Mouse (Mus musculus): Measurements from ENCODE around the gene Fam71e1.

DNA sequence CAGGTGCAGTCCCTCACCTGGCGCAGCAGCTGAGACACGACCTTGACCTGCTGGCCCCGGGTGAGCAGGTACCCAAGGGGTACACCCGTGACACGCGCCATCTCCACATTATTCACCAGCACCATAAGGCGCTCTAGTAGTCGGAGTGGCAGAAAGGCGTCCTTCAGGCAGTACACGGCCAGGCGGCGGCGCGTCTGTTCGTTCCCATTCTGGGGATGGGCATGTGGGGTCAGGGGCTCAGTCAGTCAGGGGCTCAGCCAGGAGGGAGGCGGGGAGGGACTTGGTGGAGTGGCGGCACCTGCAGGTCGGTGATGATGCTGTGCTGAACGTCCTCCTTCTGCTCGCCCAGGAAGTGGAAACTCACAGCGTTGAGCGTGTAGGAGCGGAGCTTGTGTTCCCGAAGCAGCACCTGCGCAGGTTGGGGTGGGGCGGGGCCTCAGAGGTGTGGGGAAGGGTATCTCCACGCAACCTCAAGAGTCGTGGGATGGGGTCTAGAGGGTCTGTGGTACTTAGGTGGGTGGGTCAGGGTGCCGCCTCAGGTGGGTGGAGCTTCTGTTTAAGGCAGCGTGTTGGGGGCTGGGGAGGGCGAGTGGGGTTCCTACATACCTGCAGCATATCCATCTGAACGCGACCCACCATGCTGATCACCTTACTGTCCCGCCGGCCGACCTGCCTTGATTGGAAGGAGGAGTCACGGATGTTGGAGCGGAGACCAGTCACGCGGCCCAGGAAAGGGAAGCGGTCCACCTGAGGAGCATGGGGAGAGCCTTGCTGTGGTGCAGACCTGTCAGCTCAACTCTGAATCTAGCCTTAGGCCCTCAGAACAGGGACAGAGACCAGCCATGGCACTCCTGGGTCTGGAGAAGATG lies 42.6 kb downstream of the Fam71e1 start:
- TF ChIP-seq MXI1 (IDR thresholded peaks at IDR 0.05; ENCODE audit: low read depth, low read length) (no peak), SIN3A (IDR thresholded peaks at IDR 0.05; ENCODE audit: low read length) (no peak), EP300 (IDR thresholded peaks at IDR 0.05; ENCODE audit: low read depth in 1 of 2, low read length in 2 of 2) (no peak), CTCF (IDR thresholded peaks at IDR 0.05 in 2 of 3, conservative IDR thresholded peaks at IDR 0.05 in 1 of 3; ENCODE audit: control insufficient read depth in 1 of 3, insufficient read depth in 1 of 3, low read depth in 2 of 3, low read length in 3 of 3, poor library complexity in 1 of 3, severe bottlenecking in 1 of 3) (no peak), HCFC1 (IDR thresholded peaks at IDR 0.05; ENCODE audit: low read depth, low read length) (no peak), MEF2A (IDR thresholded peaks at IDR 0.05; ENCODE audit: extremely low read depth, insufficient replicate concordance, low read depth, low read length, poor library complexity, severe bottlenecking) (no peak), E2F4 (IDR thresholded peaks at IDR 0.05; ENCODE audit: borderline replicate concordance, low read depth, low read length) (no peak), BHLHE40 (IDR thresholded peaks at IDR 0.05; ENCODE audit: borderline replicate concordance, low read depth, low read length) (no peak), CHD2 (IDR thresholded peaks at IDR 0.05; ENCODE audit: low read length) (no peak), TBP (IDR thresholded peaks at IDR 0.05; ENCODE audit: low read depth, low read length) (no peak), POLR2A (IDR thresholded peaks at IDR 0.05; ENCODE audit: control insufficient read depth in 1 of 2, insufficient read depth in 1 of 2, low read depth in 1 of 2, low read length in 2 of 2, poor library complexity in 1 of 2) (no peak), RCOR1 (IDR thresholded peaks at IDR 0.05; ENCODE audit: low read depth, low read length) (no peak), TCF12 (IDR thresholded peaks at IDR 0.05; ENCODE audit: low read depth, low read length) (no peak)
